Mouse (Mus musculus): ENCODE measurements around the gene Tulp2.
"Not testable (repeated sequence)": the region's sequence is repeated elsewhere in the genome, so short reads cannot be mapped to it uniquely, and the experiment has no call there.

The Tulp2 gene

DNA sequence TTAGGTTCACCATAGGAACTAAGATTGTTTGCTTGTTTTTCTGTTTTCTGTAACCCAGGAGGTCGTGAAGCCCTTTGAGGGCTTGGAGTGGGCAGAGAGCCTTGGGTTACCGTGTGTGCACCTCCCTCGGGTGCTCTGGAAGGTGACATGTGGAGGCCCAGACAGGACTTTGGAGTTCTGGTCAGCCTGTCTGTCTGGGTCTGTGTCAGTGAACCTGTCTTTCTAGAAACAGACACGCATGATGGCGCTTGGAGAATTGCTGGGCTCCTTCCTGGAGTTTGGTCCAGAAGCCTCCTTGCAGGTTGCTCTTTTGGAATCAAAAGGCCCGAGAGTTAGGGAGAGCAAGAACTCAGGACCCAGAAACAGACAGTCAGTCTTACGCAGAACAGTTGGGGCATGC is 21.3 kb upstream of the Tulp2 start:
- DNase-seq: peak in 1 of 2 experiments; percentile 59

- peak; percentile 75 to 84 for DNase-seq
These were observed 20.8 kb upstream of the Tulp2 start for GRCm38 (mm10) chr7:45460860-45461314.

GRCm38 (mm10) chr7:45461326-45461725 is 20.4 kb upstream of the Tulp2 start:
- peak in 1 of 2 experiments; percentile 37 for DNase-seq

- DNase-seq: no peak
These were observed 19.9 kb upstream of the Tulp2 start for GRCm38 (mm10) chr7:45461781-45462180.

DNA sequence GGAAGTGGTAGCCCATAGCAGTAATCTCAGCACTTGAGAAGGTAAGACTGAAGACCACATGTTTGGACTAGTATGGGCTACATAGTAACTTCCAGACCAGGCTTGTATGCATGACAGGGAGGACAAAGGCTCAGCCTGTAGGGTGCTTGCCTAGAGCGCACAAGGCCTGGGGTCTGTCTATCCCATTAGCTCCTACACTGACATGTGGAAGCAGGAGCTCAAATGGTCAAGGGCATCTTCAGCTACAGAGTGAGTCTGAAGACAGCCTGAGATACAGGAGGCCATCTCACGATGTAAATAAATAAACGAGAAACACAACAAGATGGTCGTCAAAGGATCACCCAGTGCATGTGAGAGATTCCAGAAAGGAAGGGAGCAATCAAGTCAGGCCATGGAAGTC is 19.4 kb upstream of the Tulp2 start:
- no peak for DNase-seq

GRCm38 (mm10) chr7:45462868-45463267 is 18.8 kb upstream of the Tulp2 start:
- not testable (repeated sequence) for DNase-seq

GRCm38 (mm10) chr7:45463987-45464778 is 17.5 kb upstream of the Tulp2 start:
- no peak for DNase-seq

- no peak for DNase-seq
These were observed 16.6 kb upstream of the Tulp2 start for GRCm38 (mm10) chr7:45465112-45465511.

- DNase-seq: peak in 1 of 2 experiments; percentile 42
These were observed 16.1 kb upstream of the Tulp2 start for GRCm38 (mm10) chr7:45465549-45465948.

- peak; percentile 98 for DNase-seq
These were observed 15.2 kb upstream of the Tulp2 start, which contains the start of gene Bax for GRCm38 (mm10) chr7:45466283-45467089. Gene Bax, minus strand, starts transcription at chr7:45466898.

GRCm38 (mm10) chr7:45467090-45467670 is 14.5 kb upstream of the Tulp2 start:
- no peak for DNase-seq

DNA sequence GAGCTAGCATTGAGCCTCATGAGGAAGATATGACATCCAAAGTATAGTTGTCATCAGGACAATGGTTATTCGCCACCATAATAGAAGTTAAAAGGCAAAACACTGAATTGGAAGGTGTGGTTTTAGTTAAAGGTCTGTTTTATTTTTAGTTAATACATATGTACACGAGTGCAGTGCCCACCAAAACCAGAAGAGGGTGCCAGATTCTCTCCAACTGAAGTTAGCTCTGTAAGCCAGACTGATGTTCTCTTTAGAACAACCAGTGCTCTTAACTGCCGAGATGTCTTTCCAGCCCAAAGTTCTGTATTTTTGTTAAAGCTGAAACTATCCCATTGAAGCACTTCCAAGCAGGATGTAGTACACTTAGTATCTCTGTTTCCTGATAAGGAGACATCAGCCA is 10.8 kb upstream of the Tulp2 start:
- peak; percentile 90 for DNase-seq

- peak in 1 of 2 experiments; percentile 53 for DNase-seq
These were observed 6.2 kb upstream of the Tulp2 start for GRCm38 (mm10) chr7:45475291-45475969.

GRCm38 (mm10) chr7:45476453-45476852 is 5.2 kb upstream of the Tulp2 start:
- DNase-seq: no peak

DNA sequence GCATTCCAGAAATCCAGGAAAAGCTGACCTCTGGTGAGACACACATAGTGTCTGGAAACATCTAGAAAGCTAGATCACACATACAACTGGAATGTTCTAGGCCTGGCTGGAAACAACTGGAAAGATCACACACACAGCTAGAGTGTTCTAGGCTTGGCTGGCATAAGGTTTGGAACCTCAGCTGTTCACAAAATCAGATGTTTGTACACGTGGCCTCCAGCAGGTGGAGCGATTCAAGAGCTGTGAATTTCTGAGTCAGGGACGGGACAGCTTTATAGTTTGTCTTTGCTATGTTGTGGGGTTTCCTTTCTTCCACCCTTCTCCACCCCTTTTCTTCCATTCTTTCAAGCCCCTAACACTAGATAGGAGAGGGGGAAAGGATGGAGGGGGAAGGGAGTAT is 4.7 kb upstream of the Tulp2 start:
- DNase-seq: peak; percentile 76 to 81

GRCm38 (mm10) chr7:45478774-45479173 is 2.9 kb upstream of the Tulp2 start:
- DNase-seq: no peak

DNA sequence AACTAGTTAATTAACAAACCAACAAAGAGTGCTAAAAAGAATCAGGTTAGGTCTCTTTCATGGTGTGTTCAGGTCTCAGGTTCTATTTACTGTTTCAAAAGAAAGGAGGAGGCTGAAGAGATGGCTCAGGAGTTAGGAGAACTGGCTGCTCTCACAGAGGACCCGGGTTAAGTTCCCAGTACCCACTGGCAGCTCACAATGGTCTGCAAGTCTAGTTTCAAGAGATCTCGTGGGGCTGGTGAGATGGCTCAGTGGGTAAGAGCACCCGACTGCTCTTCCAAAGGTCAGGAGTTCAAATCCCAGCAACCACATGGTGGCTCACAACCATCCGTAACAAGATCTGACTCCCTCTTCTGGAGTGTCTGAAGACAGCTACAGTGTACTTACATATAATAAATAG is 1.4 kb upstream of the Tulp2 start:
- DNase-seq: not testable (repeated sequence)

DNA sequence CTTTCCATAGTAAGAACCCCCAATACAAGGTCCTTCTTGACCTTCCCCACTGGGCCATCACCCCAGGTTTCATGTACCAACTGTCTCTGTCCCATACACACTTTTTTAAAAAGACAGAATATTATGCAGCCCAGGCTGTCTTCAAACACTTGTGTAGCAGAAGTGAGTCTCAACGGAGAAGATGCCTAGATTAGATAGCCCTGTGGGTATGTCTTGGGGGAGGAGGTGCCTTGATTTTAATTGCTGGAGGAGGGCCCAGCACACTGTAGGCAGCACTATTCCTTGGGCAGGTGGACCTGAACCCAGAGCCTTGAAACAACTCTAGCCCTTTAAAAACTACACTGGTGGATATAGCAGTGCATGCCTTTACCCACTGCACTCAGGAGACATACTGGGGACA is 489 bp downstream of the Tulp2 start:
- DNase-seq: no peak

DNA sequence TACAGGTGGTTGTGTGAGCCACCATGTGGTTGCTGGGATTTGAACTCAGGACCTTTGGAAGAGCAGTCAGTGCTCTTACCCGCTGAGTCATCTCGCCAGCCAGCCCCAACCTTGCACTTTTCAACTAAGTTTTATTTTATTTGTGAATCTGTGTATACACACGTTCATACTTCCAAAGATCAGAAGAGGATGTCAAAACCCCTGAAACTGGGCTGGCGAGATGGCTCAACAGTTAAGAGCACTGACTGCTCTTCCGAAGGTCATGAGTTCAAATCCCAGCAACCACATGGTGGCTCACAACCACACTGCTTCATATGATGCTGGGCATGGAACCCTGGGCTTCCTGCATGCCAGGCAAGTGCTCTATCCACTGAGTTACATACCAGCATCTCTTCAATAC is 3.3 kb downstream of the Tulp2 start:
- not testable (repeated sequence) for DNase-seq

DNA sequence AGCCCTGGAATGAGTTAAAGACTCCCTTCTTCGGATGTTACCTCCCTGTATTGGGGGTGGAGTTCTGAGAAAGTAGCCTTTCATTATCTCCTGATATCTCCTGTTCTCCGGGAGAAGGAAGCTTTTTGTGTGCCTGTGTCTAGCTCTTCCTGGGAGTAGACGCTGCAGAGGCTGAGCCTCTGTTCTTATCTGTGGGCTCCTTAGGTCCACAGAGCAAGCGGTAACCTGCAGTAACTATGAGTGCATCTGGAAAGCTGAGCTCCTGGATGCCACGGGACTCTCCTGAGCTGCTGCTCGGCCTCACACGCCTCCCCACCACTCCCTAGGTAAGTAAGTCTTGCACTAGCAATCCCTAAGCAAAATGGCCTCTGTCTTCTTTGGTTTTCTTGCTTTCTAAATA is 4.5 kb downstream of the Tulp2 start:
- no peak for DNase-seq

DNA sequence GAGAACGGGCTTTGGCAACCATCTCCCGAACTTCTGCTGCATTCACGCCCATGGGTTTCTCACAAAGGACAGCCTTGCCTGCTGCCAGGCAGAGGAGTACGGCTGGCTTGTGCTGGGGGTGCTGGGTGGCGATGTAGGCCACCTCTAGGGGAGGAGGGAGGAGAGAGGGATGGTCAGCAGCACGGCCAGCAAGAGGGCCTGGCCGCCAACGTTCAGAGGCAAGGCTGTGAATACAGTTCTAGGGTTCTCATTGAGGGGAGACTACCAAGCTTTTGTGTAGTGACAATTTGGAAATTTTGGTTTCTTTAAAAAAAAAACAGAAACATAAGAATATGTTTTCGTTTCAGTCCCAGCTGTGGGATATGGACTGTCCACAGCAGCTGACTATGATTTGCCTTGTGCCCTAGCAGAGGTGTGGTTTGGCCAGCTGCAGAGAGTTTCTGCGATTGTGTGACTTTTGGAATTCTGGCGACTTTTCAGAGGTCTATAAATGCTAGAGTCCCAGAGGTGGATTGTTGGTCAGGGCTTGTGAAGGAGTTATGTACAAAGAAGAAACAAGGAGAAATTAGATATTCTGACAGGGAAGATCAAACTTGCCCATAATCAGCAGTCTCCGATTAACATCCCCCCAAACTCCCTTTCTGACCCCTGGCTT is 5.2 kb downstream of the Tulp2 start, which contains the start of gene Gm45808:
Gene Gm45808, minus strand, starts transcription at position 51 of the 655 bp plus-strand sequence.
- no peak for DNase-seq

- no peak for DNase-seq
These were observed 6.2 kb downstream of the Tulp2 start for GRCm38 (mm10) chr7:45487861-45488292.
